Mouse (Mus musculus) intestine, embryonic 14.5 days (tissue): ENCODE data around the gene Hist1h2ag. TPM values are rescaled to one million over a fixed set of nuclear protein-coding genes. Genes with fewer than 3 reads are reported as not detected.

ENCODE experiments used
- ATAC-seq: fragments of 200-750 bp; cut with Nextera tagmentation; replicated peaks from 2 replicates; pipeline ENCODE4 v1.8.0; 2017; ENCODE audit warnings: low read depth, moderate number of reproducible peaks, moderate TSS enrichment, moderate library complexity; ENCODE audit not compliant: low FRiP score, low TSS enrichment
- DNase-seq: peaks from one replicate; pipeline ENCODE4 v3.0.0-alpha.2; 2018; ENCODE audit warnings: low spot score
- H3K27ac ChIP-seq: fragments of 300-500 bp; sonication (generic); 2 replicates; pipeline ENCODE4 v1.5.1; 2014; ENCODE audit warnings: low read depth, mild to moderate bottlenecking, control low read depth
- H3K27me3 ChIP-seq: fragments of 300-500 bp; sonication (generic); replicated peaks from 2 replicates; pipeline ENCODE4 v1.6.1; 2014; ENCODE audit warnings: low read length, control low read depth; ENCODE audit not compliant: control insufficient read depth, insufficient read depth
- H3K36me3 ChIP-seq: fragments of 300-500 bp; sonication (generic); 2 replicates; pipeline ENCODE4 v1.6.1; 2014; ENCODE audit warnings: low read length, control low read depth; ENCODE audit not compliant: control insufficient read depth, insufficient read depth
- H3K4me1 ChIP-seq: fragments of 300-500 bp; sonication (generic); replicated peaks from 2 replicates; pipeline ENCODE4 v1.6.1; 2014; ENCODE audit warnings: low read length, control low read depth, mixed read lengths; ENCODE audit not compliant: control insufficient read depth, insufficient read depth
- H3K4me2 ChIP-seq: fragments of 300-500 bp; sonication (generic); 2 replicates; pipeline ENCODE4 v1.6.1; 2014; ENCODE audit warnings: low read length
- H3K4me3 ChIP-seq: fragments of 300-500 bp; sonication (generic); 2 replicates; pipeline ENCODE4 v1.5.1; 2014; ENCODE audit warnings: low read depth, low read length, control low read depth, mixed read lengths
- H3K9ac ChIP-seq: fragments of 300-500 bp; sonication (generic); 2 replicates; pipeline ENCODE4 v1.6.1; 2014; ENCODE audit warnings: mild to moderate bottlenecking, low read length
- H3K9me3 ChIP-seq: fragments of 300-500 bp; sonication (generic); 2 replicates; pipeline ENCODE4 v1.6.1; 2016; ENCODE audit warnings: low read length, control low read depth; ENCODE audit not compliant: control insufficient read depth
- WGBS: fragments of 180-500 bp; shearing (Covaris S2); extraction: QIAGEN DNeasy Blood & Tissue Kit; methylation state at CpG from one replicate; pipeline ENCODE4 v1.1.7; 2014; 5-methylcytosine and 5-hydroxymethylcytosine counted together
- microRNA-seq: library from miRNA; unstranded; fragments of <30 nt; microRNA quantifications from one replicate; pipeline ENCODE4, GENCODE M21; 2016
- polyA plus RNA-seq: library from polyadenylated mRNA; unstranded; fragments of >200 nt; fragmentation: Nextera tagmentation; extraction: Ambion mirVana; gene quantifications from 2 replicates; pipeline ENCODE4 v1.2.1, GENCODE M21; 2014

Hist1h2ag gene
- polyA plus RNA-seq, 1 experiment from 2014 or later: 67.6 TPM

DNA sequence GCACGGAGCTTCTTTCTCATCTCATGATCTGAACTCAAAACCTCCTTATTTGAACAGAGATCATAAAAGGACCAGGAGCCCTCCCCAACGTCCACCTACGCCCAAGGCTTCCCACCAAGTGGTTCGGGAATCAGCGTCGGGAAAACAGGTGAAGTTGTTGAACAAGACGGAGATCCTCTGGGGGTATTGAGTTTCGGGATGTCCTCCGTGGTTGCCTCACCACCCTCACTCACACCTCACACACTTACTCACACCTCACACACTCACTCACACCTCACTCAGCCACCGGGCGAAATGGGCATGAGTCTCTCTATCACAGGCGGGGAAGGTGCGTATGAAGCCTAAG, 45.9 kb downstream of the Hist1h2ag start:
- Histone ChIP-seq H3K9ac (no peak overlapping the region), H3K36me3 (no peaks in the 10 kb centered on the region), H3K27ac (no peak overlapping the region), H3K9me3 (no peaks in the 10 kb centered on the region), H3K4me2 (peak overlapping the region; percentile 43), H3K4me3 (peak overlapping the region; percentile 32), H3K27me3 (peaks cover 83% of the 10 kb centered on the region), H3K4me1 (no peaks in the 10 kb centered on the region)
- ATAC-seq (no peak), DNase-seq (peak; percentile 79)
- WGBS: 2% methylated on average over 13 of the region's 13 CpGs

- H3K27me3 ChIP-seq: peaks cover 78% of the 10 kb centered on the region
- peak overlapping the region; percentile 43 for H3K4me2 ChIP-seq
- H3K4me1 ChIP-seq: no peaks in the 10 kb centered on the region
- H3K9me3 ChIP-seq: peaks cover 2% of the 10 kb centered on the region; the same call in 1 of the 2 replicates
- DNase-seq (peak; percentile 70), ATAC-seq (0 out of 2 replicates have a peak, but pooled peaks have one; percentile 24)
- H3K36me3 ChIP-seq: no peaks in the 10 kb centered on the region
- 3% methylated on average over 12 of the region's 12 CpGs for WGBS
- H3K4me3 ChIP-seq: peak overlapping the region; percentile 32
- no peak overlapping the region for H3K9ac ChIP-seq
- no peak overlapping the region for H3K27ac ChIP-seq
These were observed 46.5 kb downstream of the Hist1h2ag start for GRCm38 (mm10) chr13:21996101-21996839.

DNA sequence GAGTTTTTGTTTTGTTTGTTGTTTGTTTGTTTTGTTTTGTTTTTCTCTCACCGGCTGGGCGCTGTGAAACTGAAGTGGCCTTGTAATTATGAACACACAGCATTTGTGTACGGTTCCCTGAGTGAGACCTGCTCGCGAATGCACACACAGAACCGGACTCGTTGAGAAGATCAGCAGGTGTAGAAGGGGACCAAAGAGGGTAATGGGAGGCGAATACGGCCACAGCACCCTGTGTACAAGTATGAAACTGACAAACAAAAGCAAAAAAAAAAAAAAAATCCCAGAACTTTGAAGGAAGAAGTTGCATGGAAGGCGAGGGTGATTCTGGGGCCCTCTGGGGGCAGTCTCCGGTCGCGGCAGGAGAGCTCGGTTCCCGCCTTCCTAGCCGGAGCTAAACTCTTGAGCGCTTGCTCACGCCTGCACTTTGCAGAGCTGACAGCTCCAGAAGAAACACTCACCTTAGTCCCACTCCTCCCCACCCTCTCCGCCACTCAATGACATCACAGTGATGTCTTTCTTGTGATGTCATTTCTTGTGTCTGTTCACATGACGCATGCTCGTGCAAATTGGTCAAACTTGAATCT, 47.3 kb downstream of the Hist1h2ag start:
- peaks cover 69% of the 10 kb centered on the region for H3K27me3 ChIP-seq
- peak; percentile 70; the same call in 1 of the 2 replicates for ATAC-seq
- H3K4me1 ChIP-seq: no peaks in the 10 kb centered on the region
- H3K9me3 ChIP-seq: peaks cover 4% of the 10 kb centered on the region; the same call in 1 of the 2 replicates
- WGBS: under 1% methylated on average over 21 of the region's 21 CpGs
- H3K4me3 ChIP-seq: peak overlapping the region; percentile 32
- peak overlapping the region; percentile 43 for H3K4me2 ChIP-seq
- no peak overlapping the region for H3K9ac ChIP-seq
- no peaks in the 10 kb centered on the region for H3K36me3 ChIP-seq
- H3K27ac ChIP-seq: no peak overlapping the region
- peak; percentile 84 for DNase-seq

GRCm38 (mm10) chr13:21994896-21995295, 47.8 kb downstream of the Hist1h2ag start:
- Histone ChIP-seq H3K27ac (no peak overlapping the region), H3K9ac (no peak overlapping the region), H3K9me3 (peaks cover 4% of the 10 kb centered on the region; the same call in 1 of the 2 replicates), H3K4me2 (peak overlapping the region; percentile 43), H3K36me3 (no peaks in the 10 kb centered on the region), H3K4me1 (no peaks in the 10 kb centered on the region), H3K27me3 (peaks cover 64% of the 10 kb centered on the region), H3K4me3 (peak overlapping the region; percentile 32)
- DNase-seq (no peak), ATAC-seq (no peak)
- WGBS: 4% methylated on average over 8 of the region's 8 CpGs

DNA sequence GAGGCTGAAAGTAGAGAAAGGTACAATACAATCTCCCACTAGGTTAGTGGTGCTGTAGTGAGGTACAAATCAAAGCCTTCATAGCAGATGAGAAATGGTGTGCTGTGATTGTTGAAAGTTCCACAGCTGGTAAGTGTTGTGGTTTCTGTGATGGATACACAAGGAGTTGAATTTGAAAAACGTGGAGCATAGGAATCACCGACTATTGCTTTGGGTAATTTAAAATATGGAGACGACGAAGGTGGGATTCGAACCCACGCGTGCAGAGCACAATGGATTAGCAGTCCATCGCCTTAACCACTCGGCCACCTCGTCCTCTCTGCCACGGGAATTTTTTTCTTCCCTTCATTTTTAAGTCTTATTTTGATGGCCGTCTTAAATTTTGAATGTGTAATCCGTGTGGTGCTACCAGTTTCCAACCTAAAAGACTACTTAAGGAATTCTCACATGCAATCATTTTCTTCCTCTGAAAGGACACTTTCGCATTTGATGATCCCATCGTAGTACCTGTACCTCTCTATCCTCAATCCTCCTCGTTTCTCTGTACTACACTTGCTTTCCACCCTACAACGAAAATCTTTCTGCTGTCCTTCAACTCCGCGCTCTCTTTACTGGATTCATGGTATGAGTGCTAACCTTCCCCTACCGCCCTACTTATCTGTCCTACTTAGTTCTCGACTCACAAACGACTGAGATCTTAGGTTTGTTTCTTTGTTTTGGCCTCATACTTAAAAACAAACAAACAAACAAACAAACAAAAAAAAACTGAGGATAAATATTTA, 48.6 kb downstream of the Hist1h2ag start:
- Histone ChIP-seq H3K4me2 (peak overlapping the region; percentile 43), H3K9me3 (peaks cover 4% of the 10 kb centered on the region; the same call in 1 of the 2 replicates), H3K4me3 (peak overlapping the region; percentile 32), H3K27me3 (peaks cover 57% of the 10 kb centered on the region), H3K27ac (no peak overlapping the region), H3K36me3 (no peaks in the 10 kb centered on the region), H3K9ac (no peak overlapping the region), H3K4me1 (no peaks in the 10 kb centered on the region)
- 2% methylated on average over 22 of the region's 22 CpGs for WGBS
- peak; percentile 79 for DNase-seq
- no peak for ATAC-seq

DNA sequence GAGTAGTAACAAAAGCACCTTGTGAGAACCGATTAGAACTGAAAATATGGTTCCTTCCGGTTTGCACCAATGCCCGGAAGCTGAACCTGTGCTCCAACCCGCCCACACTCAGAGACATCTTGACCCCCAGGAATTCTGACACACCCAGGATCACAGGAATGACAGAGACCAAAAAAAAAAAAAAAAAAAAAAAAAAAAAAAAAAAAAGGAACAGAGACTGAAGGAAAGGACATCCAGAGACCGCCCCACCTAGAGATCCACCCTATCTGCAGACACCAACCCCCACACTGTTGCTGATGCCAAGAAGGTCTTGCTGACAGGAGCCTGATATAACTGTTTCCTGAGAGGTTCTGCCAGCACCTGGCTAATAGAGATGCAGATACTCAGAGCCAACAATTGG, 50.2 kb downstream of the Hist1h2ag start:
- Histone ChIP-seq H3K4me3 (no peak overlapping the region), H3K27me3 (peaks cover 44% of the 10 kb centered on the region), H3K27ac (no peak overlapping the region), H3K4me2 (no peak overlapping the region), H3K36me3 (no peaks in the 10 kb centered on the region), H3K9ac (no peak overlapping the region), H3K4me1 (no peaks in the 10 kb centered on the region), H3K9me3 (peaks cover 4% of the 10 kb centered on the region; the same call in 1 of the 2 replicates)
- WGBS: 83% methylated on average over 5 of the region's 5 CpGs
- DNase-seq: no peak
- ATAC-seq: no peak

Small RNA genes within 50 kb of the gene (microRNA-seq; reads per million reads assigned to microRNA genes)
- not detected for gene Gm26300
- not detected for gene Gm44390
- not detected for gene Gm44486

Other genes starting within 250 kb of the Hist1h2ag start
- 19.9 and 23.4 TPM in 2 replicates for gene Hist1h2bq, start 232.7 kb downstream of the Hist1h2ag start, polyA plus RNA-seq
- 4.0 TPM in 1 of 2 replicates, not detected in the other for gene Hist1h2ao, start 232.5 kb downstream of the Hist1h2ag start, polyA plus RNA-seq
- not detected in 2 replicates for gene Hist1h4m, start 231.2 kb downstream of the Hist1h2ag start, polyA plus RNA-seq
- 20.6 and 22.9 TPM in 2 replicates for gene Hist1h4n, start 210.7 kb downstream of the Hist1h2ag start, polyA plus RNA-seq
- gene Hist1h2ap, start 209.4 kb downstream of the Hist1h2ag start, polyA plus RNA-seq: 4,338 and 4,830 TPM in 2 replicates
- gene Hist1h2br, start 209.2 kb downstream of the Hist1h2ag start, polyA plus RNA-seq: 22.1 and 24.2 TPM in 2 replicates
- 9.8 and 13.8 TPM in 2 replicates for gene Zfp184, start 97.8 kb downstream of the Hist1h2ag start, polyA plus RNA-seq
- not detected in 2 replicates for gene Pom121l2, start 61.8 kb downstream of the Hist1h2ag start, polyA plus RNA-seq
- 0.46 and 1.1 TPM in 2 replicates for gene Prss16, start 33.2 kb downstream of the Hist1h2ag start, polyA plus RNA-seq
- 11.8 and 19.7 TPM in 2 replicates for gene Hist1h2ah, start 7.4 kb downstream of the Hist1h2ag start, polyA plus RNA-seq
- gene Hist1h2bk, start 7.1 kb downstream of the Hist1h2ag start, polyA plus RNA-seq: 5.2 and 7.5 TPM in 2 replicates
- 18.9 and 19.6 TPM in 2 replicates for gene Hist1h4i, start 1.6 kb downstream of the Hist1h2ag start, polyA plus RNA-seq
- gene Hist1h2bj, start 270 bp upstream of the Hist1h2ag start, polyA plus RNA-seq: 10.2 and 14.0 TPM in 2 replicates
- gene Vmn1r188, start 41.5 kb upstream of the Hist1h2ag start, polyA plus RNA-seq: not detected in 2 replicates
- gene Vmn1r189, start 62.9 kb upstream of the Hist1h2ag start, polyA plus RNA-seq: not detected in 2 replicates
- not detected in 2 replicates for gene Vmn1r191, start 141.0 kb upstream of the Hist1h2ag start, polyA plus RNA-seq
- gene Vmn1r192, start 148.2 kb upstream of the Hist1h2ag start, polyA plus RNA-seq: not detected in 2 replicates
- gene Vmn1r193, start 180.2 kb upstream of the Hist1h2ag start, polyA plus RNA-seq: not detected in 2 replicates
- not detected in 2 replicates for gene Vmn1r194, start 201.3 kb upstream of the Hist1h2ag start, polyA plus RNA-seq
- gene Vmn1r195, start 227.6 kb upstream of the Hist1h2ag start, polyA plus RNA-seq: not detected in 2 replicates
- gene Vmn1r196, start 247.0 kb upstream of the Hist1h2ag start, polyA plus RNA-seq: not detected in 2 replicates